Mouse (Mus musculus) testis, adult 2 months (tissue): ENCODE measurements around the gene Pip5k1c.

Experiments used
- CTCF ChIP-seq: fragments of 200-500 bp; IDR thresholded peaks from 2 replicates; pipeline ENCODE4 v1.5.1; 2012; ENCODE audit warnings: low read depth, mild to moderate bottlenecking, inconsistent platforms, low read length, moderate library complexity; ENCODE audit not compliant: control insufficient read depth, insufficient read depth, insufficient replicate concordance
- POLR2A ChIP-seq: fragments of 200-500 bp; IDR thresholded peaks from 2 replicates; pipeline ENCODE4 v1.6.1; 2012; ENCODE audit warnings: low read depth, mild to moderate bottlenecking, inconsistent platforms, low read length, moderate library complexity; ENCODE audit not compliant: control insufficient read depth

GRCm38 (mm10) chr10:81288601-81289000 is 4.2 kb upstream of the Pip5k1c start:
- peak; percentile 51; the same call in 1 of the 2 replicates for TF ChIP-seq CTCF
- TF ChIP-seq POLR2A = no peak
